Mouse (Mus musculus): ENCODE data around the gene Sorbs1. TPM values are rescaled to one million over a fixed set of nuclear protein-coding genes. Genes with fewer than 3 reads are reported as not detected.

Gene Sorbs1
- polyA plus RNA-seq, 1 experiment from 2014 or later, result 47.9 TPM

DNA sequence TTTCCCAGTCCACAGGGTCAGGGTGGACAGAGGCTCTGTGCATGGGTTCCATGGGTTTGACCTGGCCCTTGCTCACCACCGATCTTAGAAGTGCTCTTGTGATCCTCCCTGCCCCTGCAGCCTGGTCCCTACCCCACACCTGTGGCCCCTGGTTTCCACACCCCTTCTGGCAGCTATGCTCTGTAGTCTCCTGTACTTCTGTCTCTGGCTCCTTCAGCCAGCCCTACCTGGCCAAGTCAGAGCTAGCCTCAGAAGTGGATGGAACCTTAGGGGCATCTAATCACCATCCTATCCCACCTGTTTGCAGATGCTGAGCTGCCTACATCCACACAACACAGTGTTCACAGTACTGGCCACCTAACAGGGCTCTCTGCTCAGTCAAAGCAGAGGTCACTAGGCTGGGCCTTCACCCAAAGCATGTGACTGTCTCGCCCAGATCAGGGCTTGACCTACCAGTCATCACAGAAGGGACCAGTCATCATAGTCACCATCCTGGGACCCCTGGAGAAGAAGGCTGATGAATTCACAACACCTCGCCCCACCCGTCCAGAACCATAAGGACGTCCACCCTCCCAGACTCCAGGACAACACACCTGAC, 120.7 kb downstream of the Sorbs1 start:
- DNase-seq (ENCODE audit: low spot score), result no peak
- no peak overlapping the region for H3K27ac ChIP-seq (replicated peaks)
- WGBS, result 93% methylated on average over 5 of the region's 5 CpGs
- H3K4me3 ChIP-seq, result no peak overlapping the region
- H3K9me3 ChIP-seq (replicated peaks), result no peaks in the 10 kb centered on the region
- no peaks in the 10 kb centered on the region for H3K27me3 ChIP-seq (ENCODE audit: low read depth, poor library complexity, severe bottlenecking)
- peaks cover 11% of the 10 kb centered on the region; the same call in 1 of the 2 replicates for H3K4me1 ChIP-seq
- 0 out of 2 replicates have a peak, but pooled peaks cover 3% of the 10 kb centered on the region for H3K36me3 ChIP-seq

DNA sequence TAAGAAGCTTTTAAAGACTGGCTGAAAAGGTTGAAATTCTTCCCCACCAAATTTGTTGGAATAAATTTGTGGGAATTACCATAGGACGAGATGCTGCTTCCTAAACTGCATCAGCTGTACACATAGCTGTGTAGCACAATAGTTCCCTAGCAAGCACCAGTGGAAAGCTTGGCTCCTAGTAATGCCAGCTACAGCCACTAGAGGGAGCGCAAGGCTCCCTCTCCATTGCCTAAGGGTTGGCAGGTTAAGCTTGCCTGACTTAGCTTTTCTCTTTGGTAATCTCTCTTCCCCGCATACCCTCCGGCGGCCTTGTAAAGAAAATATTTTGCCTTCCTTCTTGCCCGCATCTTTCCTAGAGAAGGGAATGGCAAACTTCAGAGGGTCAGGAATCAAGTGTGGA, 122.1 kb downstream of the Sorbs1 start:
- Histone ChIP-seq H3K4me1 (peaks cover 11% of the 10 kb centered on the region; the same call in 1 of the 2 replicates), H3K4me3 (no peak overlapping the region), H3K36me3 (0 out of 2 replicates have a peak, but pooled peaks cover 3% of the 10 kb centered on the region), H3K9me3 (replicated peaks) (no peaks in the 10 kb centered on the region), H3K27me3 (ENCODE audit: low read depth, poor library complexity, severe bottlenecking) (no peaks in the 10 kb centered on the region), H3K27ac (replicated peaks) (no peak overlapping the region)
- peak; percentile 80 for DNase-seq (ENCODE audit: low spot score)
- WGBS, result 30% methylated on average over 6 of the region's 6 CpGs

DNA sequence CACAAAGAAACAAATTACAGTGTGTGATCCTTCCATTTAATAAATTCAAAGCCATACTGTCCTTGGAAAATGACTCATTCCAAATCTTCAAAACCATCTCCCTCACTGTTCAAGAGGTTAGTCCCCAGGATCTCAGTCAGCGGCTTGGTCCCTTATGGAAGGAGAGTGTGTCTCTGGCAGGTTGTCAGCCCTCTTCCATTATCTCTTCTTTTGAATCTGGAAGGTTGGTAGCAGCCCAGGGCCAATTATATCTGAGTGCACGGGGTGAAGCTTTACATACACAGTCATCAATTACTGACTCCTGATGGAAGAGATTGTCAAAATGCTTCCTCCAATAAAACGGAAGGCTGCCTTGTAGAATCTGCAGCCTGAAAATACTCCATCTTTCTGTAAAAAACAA, 126.7 kb downstream of the Sorbs1 start:
- Histone ChIP-seq H3K36me3 (no peaks in the 10 kb centered on the region), H3K4me3 (no peak overlapping the region), H3K27me3 (ENCODE audit: low read depth, poor library complexity, severe bottlenecking) (no peaks in the 10 kb centered on the region), H3K9me3 (replicated peaks) (no peaks in the 10 kb centered on the region), H3K27ac (replicated peaks) (no peak overlapping the region), H3K4me1 (no peaks in the 10 kb centered on the region)
- DNase-seq (ENCODE audit: low spot score), result no peak
- 92% methylated on average over 3 of the region's 3 CpGs for WGBS

DNA sequence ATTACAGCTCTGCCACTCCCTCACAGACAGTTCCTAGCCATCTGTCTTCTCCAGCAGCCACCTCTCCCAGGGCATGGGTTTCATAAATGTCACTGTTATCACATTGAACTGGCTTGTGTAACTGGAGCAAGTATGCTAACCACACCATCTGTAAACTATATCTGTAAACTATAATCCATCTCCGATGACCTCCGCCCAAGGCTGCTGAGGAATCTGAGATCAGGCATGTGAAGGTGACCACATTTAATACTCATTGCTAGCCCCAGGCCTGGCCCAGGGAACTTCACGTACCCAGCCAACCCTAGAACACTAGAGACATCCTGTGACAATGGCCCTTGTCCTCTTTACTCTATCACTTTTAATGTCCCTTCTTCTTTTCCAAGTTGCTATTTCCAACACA, 128.2 kb downstream of the Sorbs1 start:
- DNase-seq (ENCODE audit: low spot score), result no peak
- no peak overlapping the region for H3K27ac ChIP-seq (replicated peaks)
- no peaks in the 10 kb centered on the region for H3K9me3 ChIP-seq (replicated peaks)
- H3K4me1 ChIP-seq, result peaks cover under 1% of the 10 kb centered on the region; the same call in 1 of the 2 replicates
- H3K4me3 ChIP-seq, result no peak overlapping the region
- no peaks in the 10 kb centered on the region for H3K36me3 ChIP-seq
- WGBS, result 94% methylated on average over 3 of the region's 3 CpGs
- no peaks in the 10 kb centered on the region for H3K27me3 ChIP-seq (ENCODE audit: low read depth, poor library complexity, severe bottlenecking)

DNA sequence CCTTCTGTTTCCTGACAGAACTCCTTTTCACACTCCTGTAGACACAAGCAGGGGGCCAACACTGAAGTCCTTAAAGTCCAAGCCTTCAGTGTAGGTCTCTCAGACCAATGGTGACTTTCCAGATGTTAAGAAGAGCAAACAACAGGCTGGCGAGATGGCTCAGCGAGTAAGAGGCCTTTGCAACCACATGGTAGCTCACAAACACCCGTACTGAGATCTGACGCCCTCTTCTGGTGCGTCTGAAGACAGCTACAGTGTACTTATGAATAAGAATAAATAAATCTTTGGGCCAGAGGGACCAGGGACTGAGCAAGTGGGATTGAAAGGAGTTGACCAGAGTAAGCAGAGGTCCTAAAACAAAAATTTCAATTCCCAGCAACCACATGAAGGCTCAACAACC, 129.6 kb downstream of the Sorbs1 start:
- no peak for DNase-seq (ENCODE audit: low spot score)
- Histone ChIP-seq H3K27ac (replicated peaks) (no peak overlapping the region), H3K27me3 (ENCODE audit: low read depth, poor library complexity, severe bottlenecking) (no peaks in the 10 kb centered on the region), H3K4me3 (no peak overlapping the region), H3K4me1 (peaks cover 4% of the 10 kb centered on the region; the same call in 1 of the 2 replicates), H3K36me3 (no peaks in the 10 kb centered on the region), H3K9me3 (replicated peaks) (no peaks in the 10 kb centered on the region)
- 42% methylated on average over 5 of the region's 5 CpGs for WGBS

DNA sequence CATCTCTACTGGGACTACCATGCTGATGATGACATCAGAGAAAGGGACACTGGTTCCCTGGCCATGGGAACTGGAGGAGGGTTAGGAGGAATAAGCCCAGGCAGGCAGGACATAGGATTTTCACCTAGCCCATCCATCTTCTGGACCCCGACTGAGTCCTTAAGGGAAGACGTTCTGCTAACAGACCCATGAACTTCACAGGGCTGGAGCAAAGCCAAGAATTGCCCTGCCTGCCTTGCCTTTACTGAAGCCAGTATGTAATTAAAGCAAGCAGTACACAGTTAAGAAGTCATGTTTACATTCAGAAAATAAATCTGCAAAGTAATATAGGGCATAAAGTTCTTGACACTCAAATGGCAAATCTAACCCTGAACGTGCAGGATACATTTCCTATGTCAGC, 132.9 kb downstream of the Sorbs1 start:
- peaks cover 10% of the 10 kb centered on the region; the same call in 1 of the 2 replicates for H3K4me1 ChIP-seq
- H3K4me3 ChIP-seq, result no peak overlapping the region
- no peak overlapping the region for H3K27ac ChIP-seq (replicated peaks)
- WGBS, result 88% methylated on average over 3 of the region's 3 CpGs
- no peaks in the 10 kb centered on the region for H3K9me3 ChIP-seq (replicated peaks)
- H3K36me3 ChIP-seq, result no peaks in the 10 kb centered on the region
- no peak for DNase-seq (ENCODE audit: low spot score)
- no peaks in the 10 kb centered on the region for H3K27me3 ChIP-seq (ENCODE audit: low read depth, poor library complexity, severe bottlenecking)

DNA sequence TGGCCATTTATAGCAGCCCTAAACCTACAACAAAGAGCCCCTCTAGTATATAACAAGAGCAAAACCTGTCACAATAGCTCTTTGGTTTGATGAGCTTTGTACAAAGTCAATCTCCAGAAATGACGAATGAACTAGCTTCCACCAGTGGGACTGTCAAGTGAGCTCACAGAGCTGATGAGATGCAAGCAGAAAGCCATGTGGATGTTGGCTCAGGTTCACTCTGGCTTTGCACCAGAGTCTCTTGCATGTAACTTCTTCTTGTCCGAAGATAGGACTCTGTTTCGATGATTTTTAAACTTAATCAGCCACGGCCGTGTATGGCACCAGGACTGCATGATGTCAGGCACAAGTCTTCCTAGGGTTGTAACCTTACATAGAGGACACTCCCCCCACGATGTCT, 133.6 kb downstream of the Sorbs1 start:
- Histone ChIP-seq H3K36me3 (no peaks in the 10 kb centered on the region), H3K27me3 (ENCODE audit: low read depth, poor library complexity, severe bottlenecking) (no peaks in the 10 kb centered on the region), H3K4me3 (no peak overlapping the region), H3K4me1 (peaks cover 10% of the 10 kb centered on the region; the same call in 1 of the 2 replicates), H3K9me3 (replicated peaks) (no peaks in the 10 kb centered on the region), H3K27ac (replicated peaks) (no peak overlapping the region)
- DNase-seq (ENCODE audit: low spot score), result no peak
- 81% methylated on average over 6 of the region's 6 CpGs for WGBS

DNA sequence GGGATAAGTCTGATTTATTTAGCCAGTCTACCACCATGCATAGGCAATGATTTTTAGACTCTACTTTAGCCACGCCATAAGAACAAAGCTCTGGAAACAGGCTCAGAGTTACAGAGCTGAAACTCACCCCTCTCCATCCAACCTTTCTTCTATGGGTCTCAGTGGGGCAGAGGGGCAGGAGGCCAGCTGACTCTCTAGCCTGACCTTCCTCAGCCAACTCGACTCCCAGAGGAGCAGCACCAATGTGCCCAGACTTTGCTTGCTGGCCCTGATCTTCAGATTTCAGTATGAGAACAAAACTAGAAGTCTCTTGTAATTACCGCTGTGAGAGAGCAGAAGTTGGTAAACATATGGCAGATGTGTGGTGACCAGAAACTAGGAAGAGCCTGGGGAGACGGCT, 134.5 kb downstream of the Sorbs1 start:
- no peak for DNase-seq (ENCODE audit: low spot score)
- H3K27ac ChIP-seq (replicated peaks), result no peak overlapping the region
- WGBS, result 88% methylated on average over 4 of the region's 4 CpGs
- H3K27me3 ChIP-seq (ENCODE audit: low read depth, poor library complexity, severe bottlenecking), result no peaks in the 10 kb centered on the region
- no peaks in the 10 kb centered on the region for H3K9me3 ChIP-seq (replicated peaks)
- no peaks in the 10 kb centered on the region for H3K36me3 ChIP-seq
- H3K4me1 ChIP-seq, result peaks cover 10% of the 10 kb centered on the region; the same call in 1 of the 2 replicates
- no peak overlapping the region for H3K4me3 ChIP-seq

DNA sequence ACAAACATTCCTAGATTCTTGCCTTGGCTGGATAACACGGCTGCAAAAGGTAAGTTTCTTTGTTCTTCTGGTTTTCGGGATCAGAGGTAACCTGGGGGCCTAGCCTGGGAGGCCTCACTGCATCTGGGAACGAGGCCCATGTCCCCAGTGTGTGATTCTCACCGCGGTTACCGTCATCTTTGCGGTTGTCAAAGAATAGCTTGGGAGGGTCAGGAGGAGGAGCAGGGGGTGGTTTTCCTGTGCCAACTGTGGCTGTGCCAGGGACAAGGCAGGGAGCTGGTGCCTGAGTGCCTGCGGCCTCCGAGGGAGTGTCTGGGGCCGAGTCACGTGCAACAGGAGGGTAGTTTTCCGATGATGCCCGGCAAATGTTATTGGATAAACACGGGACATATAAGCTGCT, 135.9 kb downstream of the Sorbs1 start:
- DNase-seq (ENCODE audit: low spot score), result no peak
- Histone ChIP-seq H3K36me3 (no peaks in the 10 kb centered on the region), H3K4me3 (no peak overlapping the region), H3K9me3 (replicated peaks) (no peaks in the 10 kb centered on the region), H3K27me3 (ENCODE audit: low read depth, poor library complexity, severe bottlenecking) (no peaks in the 10 kb centered on the region), H3K27ac (replicated peaks) (no peak overlapping the region), H3K4me1 (peaks cover 10% of the 10 kb centered on the region)
- 92% methylated on average over 14 of the region's 14 CpGs for WGBS

DNA sequence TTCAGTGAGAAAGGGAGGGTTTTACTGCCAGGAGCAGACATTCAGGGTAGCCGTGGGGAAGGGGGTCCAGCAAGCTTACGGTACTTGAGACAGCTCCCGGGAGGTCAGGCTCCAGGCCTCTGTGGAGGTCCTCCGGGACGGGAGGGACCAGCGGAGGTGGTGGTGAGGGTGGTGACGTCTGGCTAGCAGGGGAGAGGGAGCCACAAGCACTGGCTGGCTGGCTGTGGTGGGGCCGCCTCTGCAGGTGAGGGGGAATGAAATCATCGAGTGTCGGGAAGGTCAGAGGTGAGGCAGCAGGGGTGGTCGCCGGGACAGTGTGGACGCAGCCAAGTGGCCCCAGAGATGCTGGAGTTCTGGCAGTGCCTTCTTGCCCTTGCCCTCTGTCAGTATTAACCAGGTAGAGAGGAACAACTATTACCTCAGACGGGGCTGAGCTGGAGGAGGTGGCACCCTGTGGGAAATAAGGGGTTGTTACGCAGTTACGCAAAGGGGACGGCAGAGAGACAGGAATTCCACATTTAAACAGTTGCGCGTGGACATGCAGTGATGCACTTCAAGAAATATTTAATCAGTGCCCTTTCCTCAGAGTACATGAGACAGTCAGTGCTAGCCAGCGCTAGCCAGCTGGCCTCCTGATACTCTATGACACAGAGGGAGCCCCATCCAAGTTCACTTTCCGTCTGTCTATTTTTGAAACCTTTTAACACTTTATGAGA, 136.9 kb downstream of the Sorbs1 start:
- no peaks in the 10 kb centered on the region for H3K36me3 ChIP-seq
- H3K27me3 ChIP-seq (ENCODE audit: low read depth, poor library complexity, severe bottlenecking), result no peaks in the 10 kb centered on the region
- H3K27ac ChIP-seq (replicated peaks), result no peak overlapping the region
- H3K9me3 ChIP-seq (replicated peaks), result no peaks in the 10 kb centered on the region
- H3K4me1 ChIP-seq, result peaks cover 10% of the 10 kb centered on the region
- H3K4me3 ChIP-seq, result no peak overlapping the region
- DNase-seq (ENCODE audit: low spot score), result no peak
- WGBS, result 87% methylated on average over 21 of the region's 21 CpGs

DNA sequence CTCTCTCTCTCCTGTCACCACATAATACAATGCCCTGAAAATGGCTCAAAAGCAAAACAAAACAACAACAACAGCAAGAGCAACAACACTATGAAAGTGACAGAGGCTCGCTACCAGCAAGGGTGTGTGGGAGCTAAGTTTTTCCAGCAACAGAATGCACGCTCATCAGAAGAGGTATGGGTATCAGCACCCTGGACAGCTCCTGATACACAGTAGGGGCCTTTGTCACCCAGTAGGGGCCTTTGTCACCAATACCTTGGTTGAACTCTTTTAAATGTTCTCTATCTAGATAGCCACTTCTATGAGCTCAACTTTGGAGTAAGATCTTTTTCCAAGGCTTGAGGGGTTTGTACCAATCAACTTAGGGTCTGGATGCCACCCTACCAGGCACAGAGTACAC, 138.9 kb downstream of the Sorbs1 start:
- no peaks in the 10 kb centered on the region for H3K9me3 ChIP-seq (replicated peaks)
- no peaks in the 10 kb centered on the region for H3K27me3 ChIP-seq (ENCODE audit: low read depth, poor library complexity, severe bottlenecking)
- WGBS, result 83% methylated on average over 2 of the region's 2 CpGs

DNA sequence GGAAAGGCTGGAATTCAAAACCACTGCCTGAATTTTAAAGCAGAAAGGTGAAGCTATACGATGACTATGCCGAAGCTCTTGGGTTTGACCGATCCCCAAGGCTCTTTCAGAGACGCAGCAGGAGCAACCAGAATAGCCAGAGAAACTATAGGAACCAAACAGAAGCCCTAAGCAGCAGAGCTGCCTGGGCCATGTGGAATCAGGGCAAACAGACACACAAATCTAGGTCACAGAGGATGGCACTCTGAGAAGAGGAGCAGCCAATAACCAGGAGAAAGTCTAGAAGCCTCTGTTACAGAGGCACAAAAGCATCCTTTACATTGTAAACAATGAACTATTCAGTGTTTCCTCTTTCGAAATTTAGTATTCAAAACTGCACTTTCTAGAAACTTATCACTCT, 140.9 kb downstream of the Sorbs1 start:
- no peak overlapping the region for H3K27ac ChIP-seq (replicated peaks)
- WGBS, result 92% methylated on average over 5 of the region's 5 CpGs
- no peak overlapping the region for H3K4me3 ChIP-seq
- DNase-seq (ENCODE audit: low spot score), result no peak
- H3K4me1 ChIP-seq, result peaks cover 7% of the 10 kb centered on the region
- H3K36me3 ChIP-seq, result peaks cover 2% of the 10 kb centered on the region; the same call in 1 of the 2 replicates
- H3K9me3 ChIP-seq (replicated peaks), result no peaks in the 10 kb centered on the region
- no peaks in the 10 kb centered on the region for H3K27me3 ChIP-seq (ENCODE audit: low read depth, poor library complexity, severe bottlenecking)

More for the DNA sequence above, 138.9 kb downstream of the Sorbs1 start:
- H3K27ac ChIP-seq (replicated peaks), result no peak overlapping the region
- H3K36me3 ChIP-seq, result no peaks in the 10 kb centered on the region
- DNase-seq (ENCODE audit: low spot score), result no peak
- peaks cover 8% of the 10 kb centered on the region for H3K4me1 ChIP-seq
- no peak overlapping the region for H3K4me3 ChIP-seq

DNA sequence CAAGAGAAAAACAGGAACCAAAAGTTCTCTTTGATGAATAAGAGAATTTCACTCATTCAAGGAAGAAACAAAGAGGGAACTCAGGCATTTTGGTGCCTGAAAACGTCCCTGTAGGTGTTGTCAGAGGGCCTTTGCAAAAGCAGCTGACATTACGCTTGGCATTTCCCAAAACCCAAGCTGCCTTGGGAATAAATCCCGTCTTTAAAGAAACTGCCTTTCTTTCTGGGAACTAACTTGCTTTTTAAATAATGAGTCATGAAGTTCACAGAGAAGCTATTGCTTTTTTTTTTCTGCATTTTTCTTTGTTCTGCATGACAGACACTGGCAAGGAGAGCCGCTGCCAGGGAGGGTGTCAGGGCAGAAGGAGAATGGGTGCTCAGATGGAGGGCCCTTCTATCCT, 141.7 kb downstream of the Sorbs1 start:
- Histone ChIP-seq H3K9me3 (replicated peaks) (no peaks in the 10 kb centered on the region), H3K36me3 (peaks cover 2% of the 10 kb centered on the region; the same call in 1 of the 2 replicates), H3K27ac (replicated peaks) (no peak overlapping the region; the same call in 1 of the 2 replicates), H3K4me3 (no peak overlapping the region), H3K27me3 (ENCODE audit: low read depth, poor library complexity, severe bottlenecking) (no peaks in the 10 kb centered on the region), H3K4me1 (peaks cover 5% of the 10 kb centered on the region; the same call in 1 of the 2 replicates)
- WGBS, result 63% methylated on average over 4 of the region's 4 CpGs
- DNase-seq (ENCODE audit: low spot score), result no peak
